ENCODE assay signal across 8 mouse cellular contexts in genomic region chr12:26415104-26415771, GRCm38 (mm10). TPM values are rescaled to one million over a fixed set of nuclear protein-coding genes. Genes with fewer than 3 reads are reported as not detected.
DNase-seq lines count a peak whose midpoint lies in the region; ATAC-seq and TF ChIP-seq lines count a peak whose summit lies in the region.

Gene Rnf144a (minus strand): TSS chr12:26415254.

- peaks cover 9% of the 10 kb centered on the region for H3K4me1 ChIP-seq in hindbrain, embryonic 11.5 days (replicated peaks; ENCODE audit: control insufficient read depth, insufficient read depth, low read length)
- peaks cover 24% of the 10 kb centered on the region for H3K4me1 ChIP-seq in lung, postnatal 0 days (ENCODE audit: insufficient read depth, low read depth, low read length)

- WGBS in hindbrain, embryonic 11.5 days: 1% methylated on average over 34 of the region's 45 CpGs
- WGBS in lung, postnatal 0 days: 2% methylated on average over 39 of the region's 45 CpGs

- peak; percentile 91 for ATAC-seq in hindbrain, embryonic 11.5 days (ENCODE audit: low FRiP score)
- ATAC-seq in lung, postnatal 0 days: peak; percentile 84

- peak within 1 kb of the TSS; percentile 96 for H3K4me3 ChIP-seq in hindbrain, embryonic 11.5 days (ENCODE audit: low read depth, low read length)
- peak within 1 kb of the TSS; percentile 92 for H3K4me3 ChIP-seq in lung, postnatal 0 days (ENCODE audit: low read depth, low read length)

- H3K27me3 ChIP-seq in hindbrain, embryonic 11.5 days (ENCODE audit: control insufficient read depth, insufficient read depth, low read length): no peaks in the 10 kb centered on the region
- no peaks in the 10 kb centered on the region for H3K27me3 ChIP-seq in lung, postnatal 0 days (replicated peaks; ENCODE audit: insufficient read depth, low read length)

- H3K36me3 ChIP-seq in hindbrain, embryonic 11.5 days (ENCODE audit: control insufficient read depth, insufficient read depth, low read length): no peaks in the 10 kb centered on the region
- no peaks in the 10 kb centered on the region for H3K36me3 ChIP-seq in lung, postnatal 0 days (ENCODE audit: insufficient read depth, low read length)

- DNase-seq in NIH3T3 (ENCODE audit: low read depth): peak; percentile 95
- DNase-seq in cerebellum, adult 9-11 months: peak; percentile 90
- DNase-seq in frontal cortex, postnatal 10 days (ENCODE audit: low spot score in 2 of 2): peak; percentile 62 to 87
- peak; percentile 98 for DNase-seq in hindbrain, embryonic 11.5 days (ENCODE audit: low spot score)
- peak; percentile 96 to 98 for DNase-seq in layer of hippocampus, postnatal 10 days (ENCODE audit: low spot score in 2 of 2)
- peak; percentile 92 for DNase-seq in lung, postnatal 0 days (ENCODE audit: low spot score)
- peak; percentile 92 for DNase-seq in ovary, postnatal 14 days (ENCODE audit: low spot score)
- DNase-seq in thymus, postnatal 10 days (ENCODE audit: low spot score in 2 of 2): peak; percentile 77 to 97

- TF ChIP-seq EP300 in lung, postnatal 0 days (IDR thresholded peaks at IDR 0.05): no peak

- no peaks in the 10 kb centered on the region for H3K9me3 ChIP-seq in hindbrain, embryonic 11.5 days (ENCODE audit: control insufficient read depth, low read length)
- no peaks in the 10 kb centered on the region for H3K9me3 ChIP-seq in lung, postnatal 0 days (ENCODE audit: low read length)

- peak; percentile 92 for TF ChIP-seq CTCF in lung, postnatal 0 days (IDR thresholded peaks at IDR 0.05)

- peak within 1 kb of the TSS; percentile 76 for H3K27ac ChIP-seq in hindbrain, embryonic 11.5 days (ENCODE audit: low read depth, low read length)
- H3K27ac ChIP-seq in lung, postnatal 0 days (ENCODE audit: low read length): peak within 1 kb of the TSS; percentile 66

- peak within 1 kb of the TSS; percentile 45 for H3K4me2 ChIP-seq in hindbrain, embryonic 11.5 days (replicated peaks; ENCODE audit: low read depth, low read length)
- peak within 1 kb of the TSS; percentile 87 for H3K4me2 ChIP-seq in lung, postnatal 0 days (replicated peaks; ENCODE audit: low read depth, low read length)

- peak within 1 kb of the TSS; percentile 99 for H3K9ac ChIP-seq in hindbrain, embryonic 11.5 days (ENCODE audit: low read depth, low read length)
- H3K9ac ChIP-seq in lung, postnatal 0 days (replicated peaks; ENCODE audit: low read depth): peak within 1 kb of the TSS; percentile 82

RNA-seq across cellular contexts. Expression of gene Rnf144a, which starts in this region (rescaled TPM):
- polyA plus RNA-seq in hindbrain, embryonic 11.5 days (2014; fragmentation: Nextera tagmentation; extraction: Ambion mirVana): 23.7 and 30.8 TPM in 2 replicates
- 10 to 100 TPM; 35.1 to 39.0 TPM for total RNA-seq in layer of hippocampus, postnatal 10 days (2021)
- 69.6 and 73.7 TPM in 2 replicates for polyA plus RNA-seq in lung, postnatal 0 days (2015; fragmentation: Nextera tagmentation; extraction: Ambion mirVana)

Comparison
In these comparisons a context has a peak if more than half of its experiments do, and no peak if none do; other contexts are left out.
1. Peak in every context shown above with its lines: DNase-seq, ATAC-seq, H3K4me3 ChIP-seq and H3K27ac ChIP-seq.